Mouse (Mus musculus): ENCODE data around the gene Tom1l1.
"Not testable (repeated sequence)": the region's sequence is repeated elsewhere in the genome, so short reads cannot be mapped to it uniquely, and the experiment has no call there.

Gene Tom1l1

GRCm38 (mm10) chr11:90687460-90688416, at the start of gene Tom1l1:
Tom1l1 (minus strand) TSS chr11:90688366.
- DNase-seq (ENCODE audit: low spot score) = peak; percentile 80

GRCm38 (mm10) chr11:90733575-90733974, 45.4 kb upstream of the Tom1l1 start:
- no peak for DNase-seq (ENCODE audit: low spot score)

- no peak for DNase-seq (ENCODE audit: low spot score)
Measured at GRCm38 (mm10) chr11:90727354-90728125, 39.4 kb upstream of the Tom1l1 start.

GRCm38 (mm10) chr11:90726730-90727129, 38.6 kb upstream of the Tom1l1 start:
- DNase-seq (ENCODE audit: low spot score) = no peak

GRCm38 (mm10) chr11:90722304-90722703, 34.1 kb upstream of the Tom1l1 start:
- no peak for DNase-seq (ENCODE audit: low spot score)

GRCm38 (mm10) chr11:90717719-90718118, 29.6 kb upstream of the Tom1l1 start:
- no peak for DNase-seq (ENCODE audit: low spot score)

- DNase-seq (ENCODE audit: low spot score) = no peak
Measured at GRCm38 (mm10) chr11:90711596-90711995, 23.4 kb upstream of the Tom1l1 start.

- not testable (repeated sequence) for DNase-seq (ENCODE audit: low spot score)
Measured at GRCm38 (mm10) chr11:90707134-90707533, 19.0 kb upstream of the Tom1l1 start.

GRCm38 (mm10) chr11:90697480-90698240, 9.5 kb upstream of the Tom1l1 start:
- peak; percentile 62 for DNase-seq (ENCODE audit: low spot score)

GRCm38 (mm10) chr11:90695811-90696210, 7.6 kb upstream of the Tom1l1 start:
- no peak for DNase-seq (ENCODE audit: low spot score)

- DNase-seq (ENCODE audit: low spot score) = no peak
Measured at GRCm38 (mm10) chr11:90694206-90694605, 6.0 kb upstream of the Tom1l1 start.

- DNase-seq (ENCODE audit: low spot score) = no peak
Measured at GRCm38 (mm10) chr11:90690361-90690760, 2.2 kb upstream of the Tom1l1 start.

GRCm38 (mm10) chr11:90687040-90687439, 1.1 kb downstream of the Tom1l1 start:
- DNase-seq (ENCODE audit: low spot score) = no peak

- DNase-seq (ENCODE audit: low spot score) = no peak
Measured at GRCm38 (mm10) chr11:90686287-90687025, 1.7 kb downstream of the Tom1l1 start.

GRCm38 (mm10) chr11:90685196-90685595, 3.0 kb downstream of the Tom1l1 start:
- no peak for DNase-seq (ENCODE audit: low spot score)

- no peak for DNase-seq (ENCODE audit: low spot score)
Measured at GRCm38 (mm10) chr11:90684765-90685164, 3.4 kb downstream of the Tom1l1 start.

GRCm38 (mm10) chr11:90681171-90681570, 7.0 kb downstream of the Tom1l1 start:
- DNase-seq (ENCODE audit: low spot score) = no peak

GRCm38 (mm10) chr11:90678582-90678981, 9.6 kb downstream of the Tom1l1 start:
- DNase-seq (ENCODE audit: low spot score) = no peak

GRCm38 (mm10) chr11:90677771-90678288, 10.3 kb downstream of the Tom1l1 start:
- no peak for DNase-seq (ENCODE audit: low spot score)

- no peak for DNase-seq (ENCODE audit: low spot score)
Measured at GRCm38 (mm10) chr11:90677027-90677426, 11.1 kb downstream of the Tom1l1 start.

GRCm38 (mm10) chr11:90675479-90676110, 12.6 kb downstream of the Tom1l1 start:
- DNase-seq (ENCODE audit: low spot score) = no peak

All from testis, postnatal 14 days (tissue).